Mouse (Mus musculus) cerebellum, adult 2 months (tissue): ENCODE data around the gene Lcn6. TPM values are rescaled to one million over a fixed set of nuclear protein-coding genes. Genes with fewer than 3 reads are reported as not detected.

Source experiments
- DNase-seq, 2 experiments: peaks; one replicate each; pipeline ENCODE4 v3.0.0; 2021
- H3K27ac ChIP-seq: fragments of 200-500 bp; 2 replicates; pipeline ENCODE4 v1.5.1; 2012; ENCODE audit warnings: low read length, control low read depth, inconsistent platforms; ENCODE audit not compliant: insufficient read depth
- H3K27me3 ChIP-seq: fragments of 200-500 bp; 2 replicates; pipeline ENCODE4 v1.6.1; 2012; ENCODE audit warnings: inconsistent platforms, mild to moderate bottlenecking, low read length, moderate library complexity; ENCODE audit not compliant: control insufficient read depth, insufficient read depth
- H3K4me1 ChIP-seq: fragments of 200-500 bp; 2 replicates; pipeline ENCODE4 v1.6.1; 2011; ENCODE audit warnings: low read length; ENCODE audit not compliant: control insufficient read depth, insufficient read depth
- H3K4me3 ChIP-seq: fragments of 200-500 bp; replicated peaks from 2 replicates; pipeline ENCODE3; 2011; ENCODE audit warnings: mild to moderate bottlenecking, low read depth, low read length, control low read depth; ENCODE audit not compliant: insufficient read depth
- CTCF ChIP-seq: fragments of 200-500 bp; IDR thresholded peaks from 2 replicates; pipeline ENCODE4 v1.5.1; 2011; ENCODE audit warnings: low read depth, mild to moderate bottlenecking, control low read depth, low read length, moderate library complexity, borderline replicate concordance; ENCODE audit not compliant: insufficient read depth
- POLR2A ChIP-seq: fragments of 200-500 bp; IDR thresholded peaks from 2 replicates; pipeline ENCODE4 v1.6.1; 2011; ENCODE audit warnings: low read length, control low read depth, borderline replicate concordance; ENCODE audit not compliant: insufficient read depth
- WGBS: fragments of 180-500 bp; shearing (Covaris S2); methylation state at CpG from one replicate; pipeline ENCODE4 v1.1.7; 2018; 5-methylcytosine and 5-hydroxymethylcytosine counted together
- polyA plus RNA-seq: library from polyadenylated mRNA; depleted of rRNA; stranded (reverse); fragments of >200 nt; gene quantifications from 2 replicates; pipeline ENCODE4 v1.2.3, GENCODE M21; 2012; rRNA removed

Lcn6 gene
- not detected in 2 replicates for polyA plus RNA-seq

DNA sequence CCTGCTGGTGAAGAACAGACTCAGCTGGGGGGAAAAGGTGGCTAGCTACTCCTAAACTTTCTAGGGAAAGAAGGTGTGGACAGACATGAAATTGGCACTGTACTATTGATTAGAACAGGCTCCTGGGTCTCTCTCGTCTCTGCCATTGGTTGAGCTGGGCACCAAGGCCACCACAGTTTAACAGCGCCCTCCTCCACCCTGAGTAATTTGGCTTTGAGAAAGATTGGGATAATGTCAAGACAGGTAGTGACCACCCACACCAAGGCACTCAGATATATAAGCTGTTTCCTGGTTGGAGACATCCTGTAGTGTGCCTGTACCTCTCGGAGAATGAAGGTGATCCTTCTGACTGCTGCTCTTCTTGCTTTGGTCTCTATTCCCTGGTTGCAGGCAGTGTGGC is at the start of gene Lcn6:
Lcn6 (plus strand) TSS at position 301 of the 400 bp plus-strand sequence.
- Histone ChIP-seq H3K4me3 (no peak within 1 kb of the TSS), H3K27ac (no peak within 1 kb of the TSS), H3K27me3 (no peaks in the 10 kb centered on the region; the same call in 1 of the 2 replicates), H3K4me1 (no peaks in the 10 kb centered on the region)
- 96% methylated on average over 3 of the region's 3 CpGs for WGBS
- DNase-seq = no peak
- no peak for TF ChIP-seq CTCF
- TF ChIP-seq POLR2A = no peak

DNA sequence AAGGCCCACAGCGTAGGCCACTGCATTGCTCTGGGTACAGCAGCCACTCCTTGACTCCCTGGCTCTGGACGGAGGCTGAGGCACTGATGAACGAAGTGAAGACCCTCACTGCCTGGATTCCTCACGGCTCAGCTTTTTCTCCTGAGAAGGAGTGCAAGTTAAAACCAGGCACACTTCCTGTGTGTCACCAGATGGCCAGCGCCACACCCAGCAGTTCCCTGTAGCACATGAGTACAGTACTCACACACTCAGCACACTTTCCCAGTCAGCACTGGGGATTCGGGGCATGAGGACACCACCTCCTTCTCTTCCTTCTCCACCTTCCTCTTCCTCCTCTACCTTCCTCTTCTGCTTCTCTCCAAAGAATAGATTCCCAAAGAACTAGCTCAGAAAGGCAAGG is 48.8 kb upstream of the Lcn6 start, which contains the start of gene Fcna:
Fcna (minus strand) TSS at position 220 of the 400 bp plus-strand sequence.
- H3K27ac ChIP-seq = no peak within 1 kb of the TSS
- TF ChIP-seq POLR2A = no peak
- no peak within 1 kb of the TSS for H3K4me3 ChIP-seq
- WGBS = 84% methylated on average over 6 of the region's 6 CpGs
- no peaks in the 10 kb centered on the region for H3K27me3 ChIP-seq
- H3K4me1 ChIP-seq = no peaks in the 10 kb centered on the region
- DNase-seq = no peak

DNA sequence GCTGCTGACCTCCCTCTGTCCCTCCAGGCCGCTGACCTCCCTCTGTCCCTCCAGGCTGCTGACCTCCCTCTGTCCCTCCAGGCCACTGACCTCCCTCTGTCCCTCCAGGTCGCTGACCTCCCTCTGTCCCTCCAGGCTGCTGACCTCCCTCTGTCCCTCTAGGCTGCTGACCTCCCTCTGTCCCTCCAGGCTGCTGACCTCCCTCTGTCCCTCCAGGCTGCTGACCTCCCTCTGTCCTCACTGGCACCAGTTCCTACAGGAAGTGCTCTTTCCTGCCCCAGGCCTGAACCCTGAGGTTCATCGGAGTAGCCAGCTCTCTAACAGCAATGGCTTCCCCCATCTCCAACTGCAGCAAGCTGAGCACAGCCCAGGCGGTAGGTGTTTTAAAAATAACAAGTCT is 47.8 kb upstream of the Lcn6 start:
- no peak for DNase-seq
- Histone ChIP-seq H3K27me3 (no peaks in the 10 kb centered on the region), H3K4me3 (no peak overlapping the region), H3K27ac (no peak overlapping the region), H3K4me1 (no peaks in the 10 kb centered on the region)
- TF ChIP-seq CTCF (no peak), POLR2A (no peak)
- WGBS = 62% methylated on average over 4 of the region's 4 CpGs

DNA sequence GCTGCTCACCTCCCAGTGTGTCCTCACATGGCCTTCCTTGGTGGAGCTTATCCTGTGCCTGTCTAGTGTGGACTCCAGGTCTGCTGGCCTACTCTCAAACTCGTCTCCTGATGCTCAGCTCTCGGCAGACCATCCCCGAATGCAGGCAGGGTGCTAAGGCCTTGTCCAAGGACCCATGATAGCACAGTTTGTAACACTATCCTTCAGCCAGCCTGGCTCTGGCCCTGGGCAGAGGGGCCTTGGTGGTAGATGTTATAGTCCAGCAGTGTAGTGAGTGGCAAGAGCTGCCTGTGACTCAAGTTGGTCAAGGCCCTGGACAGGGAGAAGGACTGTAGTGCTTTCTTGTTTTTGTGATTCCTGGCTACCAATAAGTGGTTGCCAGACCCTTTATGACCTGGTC is 43.0 kb upstream of the Lcn6 start:
- no peak overlapping the region for H3K4me3 ChIP-seq
- H3K27ac ChIP-seq = no peak overlapping the region
- H3K4me1 ChIP-seq = no peaks in the 10 kb centered on the region
- 78% methylated on average over 3 of the region's 3 CpGs for WGBS
- no peaks in the 10 kb centered on the region for H3K27me3 ChIP-seq
- no peak for DNase-seq
- TF ChIP-seq CTCF (no peak), POLR2A (no peak)

DNA sequence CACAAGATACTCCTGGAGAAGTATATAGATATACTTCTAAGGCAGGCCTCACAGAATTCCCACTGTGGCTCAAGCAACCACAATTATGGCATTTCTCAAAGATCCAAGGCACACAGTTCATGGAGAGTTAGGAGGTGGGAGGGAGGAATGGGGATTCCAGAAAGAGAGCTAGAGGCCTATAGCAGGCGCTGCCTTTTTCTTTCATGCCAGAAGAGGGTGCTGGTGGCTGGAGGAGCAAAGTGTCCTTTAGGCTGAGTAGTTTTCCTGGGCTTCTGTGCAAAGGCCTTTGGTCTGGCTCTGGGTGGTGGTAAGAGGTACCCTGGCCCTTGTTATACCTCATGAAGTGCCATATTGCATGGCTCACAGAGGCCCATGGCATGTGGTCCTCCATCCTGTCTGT is 42.5 kb upstream of the Lcn6 start:
- Histone ChIP-seq H3K4me3 (no peak overlapping the region), H3K4me1 (no peaks in the 10 kb centered on the region), H3K27me3 (no peaks in the 10 kb centered on the region), H3K27ac (no peak overlapping the region)
- no peak for DNase-seq
- TF ChIP-seq CTCF (no peak), POLR2A (no peak)
- WGBS = 77% methylated on average over 1 of the region's 1 CpGs

DNA sequence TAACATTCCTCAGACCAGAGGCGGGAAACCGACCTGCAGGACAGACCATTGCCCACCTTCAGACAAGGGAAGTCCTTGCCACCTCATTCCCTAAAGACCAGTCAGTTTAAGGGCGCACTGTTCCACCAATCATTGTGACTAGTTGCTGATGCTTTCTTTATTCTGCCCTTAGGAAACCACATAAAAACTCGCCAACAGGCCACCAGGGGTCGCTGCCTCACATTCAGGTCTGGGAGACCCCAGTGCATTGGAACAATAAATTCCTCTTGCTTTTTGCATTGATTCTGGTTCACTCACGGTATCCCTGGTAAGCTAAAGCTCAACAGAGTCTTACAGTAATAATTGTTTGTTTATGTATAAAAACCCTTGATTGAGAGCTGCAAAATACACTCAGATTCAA is 36.7 kb upstream of the Lcn6 start:
- H3K27ac ChIP-seq = no peak overlapping the region
- WGBS = 18% methylated on average over 6 of the region's 6 CpGs
- no peaks in the 10 kb centered on the region for H3K4me1 ChIP-seq
- H3K4me3 ChIP-seq = no peak overlapping the region
- peak; percentile 45; the same call in 1 of the 2 replicates for TF ChIP-seq CTCF
- TF ChIP-seq POLR2A = no peak
- H3K27me3 ChIP-seq = no peaks in the 10 kb centered on the region
- DNase-seq = no peak

DNA sequence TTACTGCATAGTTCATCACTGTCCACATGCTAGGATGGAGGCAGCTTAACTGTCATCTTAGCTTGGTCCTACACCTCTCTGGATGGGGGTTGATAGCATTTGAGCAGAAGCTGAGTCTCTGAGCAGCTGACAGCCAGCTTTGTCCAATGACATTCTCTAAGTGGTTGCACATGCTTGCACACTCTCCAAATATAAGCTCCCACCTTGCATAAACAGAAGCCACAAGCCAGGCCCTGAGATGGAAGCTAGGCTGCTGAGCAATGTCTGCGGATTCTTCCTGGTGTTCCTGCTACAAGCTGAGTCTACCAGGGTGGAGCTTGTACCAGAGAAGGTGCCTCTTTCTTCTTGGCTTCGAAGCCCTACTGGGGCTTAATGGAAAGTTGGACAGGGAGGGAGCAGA is 23.7 kb upstream of the Lcn6 start, which contains the start of gene Lcn8:
Lcn8 (plus strand) TSS at position 219 of the 400 bp plus-strand sequence.
- H3K4me3 ChIP-seq = no peak within 1 kb of the TSS
- no peak within 1 kb of the TSS for H3K27ac ChIP-seq
- WGBS = 87% methylated on average over 2 of the region's 2 CpGs
- no peaks in the 10 kb centered on the region for H3K27me3 ChIP-seq
- DNase-seq = no peak
- peaks cover 5% of the 10 kb centered on the region for H3K4me1 ChIP-seq
- TF ChIP-seq POLR2A (no peak), CTCF (no peak)

DNA sequence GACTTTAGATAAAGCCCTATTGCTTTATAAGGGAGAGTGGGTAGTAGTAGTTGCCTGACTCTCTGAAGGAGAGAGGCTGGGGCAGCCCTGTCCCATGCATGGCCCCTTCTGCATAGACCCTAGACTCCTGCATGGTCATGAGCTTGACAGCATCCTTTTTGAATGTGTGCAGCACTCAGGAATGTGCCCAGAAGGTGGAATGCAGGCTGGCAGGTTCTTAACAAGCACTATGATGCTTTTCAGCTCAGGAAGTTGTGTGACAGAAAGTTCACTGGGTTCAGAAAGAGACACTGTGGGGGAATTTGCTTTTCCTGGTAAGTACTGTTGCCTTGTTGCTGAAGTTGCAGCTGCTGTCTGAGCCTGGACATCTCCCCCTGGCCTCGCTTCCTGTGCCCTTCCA is 22.1 kb upstream of the Lcn6 start:
- 88% methylated on average over 1 of the region's 1 CpGs for WGBS
- no peak for DNase-seq
- TF ChIP-seq CTCF = no peak
- TF ChIP-seq POLR2A = no peak
- Histone ChIP-seq H3K27me3 (no peaks in the 10 kb centered on the region), H3K27ac (no peak overlapping the region), H3K4me1 (peaks cover 5% of the 10 kb centered on the region), H3K4me3 (no peak overlapping the region)
